Mouse (Mus musculus): ENCODE results near the gene Sesn1.
"Not testable (repeated sequence)": the region's sequence is repeated elsewhere in the genome, so short reads cannot be mapped to it uniquely, and the experiment has no call there.

GRCm38 (mm10) chr10:41952354-41952753 is 142.6 kb downstream of the Sesn1 start:
- not testable (repeated sequence) for TF ChIP-seq MYOD1 (IDR thresholded peaks at IDR 0.05; ENCODE audit: control insufficient read depth, insufficient read length, low read depth); CTCF (IDR thresholded peaks at IDR 0.05; ENCODE audit: control insufficient read depth, insufficient read depth, insufficient read length); MYOG (IDR thresholded peaks at IDR 0.05; ENCODE audit: control insufficient read depth, extremely low read depth, insufficient read length)

All from C2C12 (cell line).